Mouse (Mus musculus) forelimb bud, embryonic 11.5 days (tissue): ENCODE results near the gene Dock8.

Source experiments
- DNase-seq: peaks from one replicate; pipeline ENCODE4 v3.0.0-alpha.2; 2012; ENCODE audit warnings: low read depth, low spot score

Gene Dock8

GRCm38 (mm10) chr19:25247858-25248552 is 248.7 kb downstream of the Dock8 start:
- no peak for DNase-seq

- no peak for DNase-seq
Measured at GRCm38 (mm10) chr19:25249230-25249629, 249.9 kb downstream of the Dock8 start.

- no peak for DNase-seq
Measured at GRCm38 (mm10) chr19:25251610-25252140, 252.3 kb downstream of the Dock8 start.
